Mouse (Mus musculus) T-helper 2 cell (primary cell): Measurements from ENCODE around the gene Ndufaf4.
"Not testable (repeated sequence)": the region's sequence is repeated elsewhere in the genome, so short reads cannot be mapped to it uniquely, and the experiment has no call there.

Source experiments
- in situ Hi-C: fragments of 300-600 bp; cut with MboI, MseI; formaldehyde crosslinking; loops from one replicate; pipeline ENCODE4 v1.15.1; 2025; ENCODE audit warnings: high pct_unique_total_duplicates

Ndufaf4 gene

GRCm38 (mm10) chr4:24897851-24898515, at the start of gene Ndufaf4:
TSS of gene Ndufaf4 (plus strand) at chr4:24898083.
- in situ Hi-C loops = loop anchor here (10.0 kb wide), 2 partner anchors 173 to 293 kb away; no protein-coding TSS in a partner anchor

- in situ Hi-C loops = no loop called here
Observed at GRCm38 (mm10) chr4:24850401-24851325, 47.2 kb upstream of the Ndufaf4 start, which contains the start of gene Klhl32. TSS of gene Klhl32 (minus strand) at chr4:24851124.

GRCm38 (mm10) chr4:24865691-24866090, 32.2 kb upstream of the Ndufaf4 start:
- in situ Hi-C loops = no loop called here

GRCm38 (mm10) chr4:24869230-24869629, 28.7 kb upstream of the Ndufaf4 start:
- in situ Hi-C loops = no loop called here

- in situ Hi-C loops = not testable (repeated sequence)
Observed at GRCm38 (mm10) chr4:24889386-24889785, 8.5 kb upstream of the Ndufaf4 start.

- in situ Hi-C loops = loop anchor here (10.0 kb wide), 2 partner anchors 167 to 287 kb away; no protein-coding TSS in a partner anchor
Observed at GRCm38 (mm10) chr4:24892293-24892692, 5.6 kb upstream of the Ndufaf4 start.

GRCm38 (mm10) chr4:24894625-24895024, 3.3 kb upstream of the Ndufaf4 start:
- in situ Hi-C loops = loop anchor here (10.0 kb wide), 2 partner anchors 170 to 290 kb away; no protein-coding TSS in a partner anchor

GRCm38 (mm10) chr4:24896829-24897228, 1.1 kb upstream of the Ndufaf4 start:
- in situ Hi-C loops = loop anchor here (10.0 kb wide), 2 partner anchors 172 to 292 kb away; no protein-coding TSS in a partner anchor

GRCm38 (mm10) chr4:24897351-24897750, 532 bp upstream of the Ndufaf4 start:
- in situ Hi-C loops = loop anchor here (10.0 kb wide), 2 partner anchors 173 to 293 kb away; no protein-coding TSS in a partner anchor

- in situ Hi-C loops = loop anchor here (10.0 kb wide), 2 partner anchors 174 to 294 kb away; no protein-coding TSS in a partner anchor
Observed at GRCm38 (mm10) chr4:24898636-24899035, 753 bp downstream of the Ndufaf4 start.

- in situ Hi-C loops = loop anchor here (10.0 kb wide), 2 partner anchors 174 to 294 kb away; no protein-coding TSS in a partner anchor
Observed at GRCm38 (mm10) chr4:24899146-24899545, 1.3 kb downstream of the Ndufaf4 start.

GRCm38 (mm10) chr4:24907745-24908144, 9.9 kb downstream of the Ndufaf4 start:
- in situ Hi-C loops = loop anchor here (25.0 kb wide), 2 partner anchors 380 to 1630 kb away; partner anchors contain the start of gene Ufl1

- in situ Hi-C loops = loop anchor here (25.0 kb wide), 2 partner anchors 372 to 1622 kb away; partner anchors contain the start of gene Ufl1
Observed at GRCm38 (mm10) chr4:24915631-24916030, 17.7 kb downstream of the Ndufaf4 start.

GRCm38 (mm10) chr4:24920006-24920577, 22.2 kb downstream of the Ndufaf4 start:
- in situ Hi-C loops = loop anchor here (25.0 kb wide), 2 partner anchors 367 to 1617 kb away; partner anchors contain the start of gene Ufl1

GRCm38 (mm10) chr4:24924726-24925125, 26.8 kb downstream of the Ndufaf4 start:
- in situ Hi-C loops = loop anchor here (25.0 kb wide), 2 partner anchors 363 to 1613 kb away; partner anchors contain the start of gene Ufl1

GRCm38 (mm10) chr4:24928260-24928780, 30.4 kb downstream of the Ndufaf4 start:
- in situ Hi-C loops = no loop called here

GRCm38 (mm10) chr4:24928926-24929325, 31.0 kb downstream of the Ndufaf4 start:
- in situ Hi-C loops = no loop called here

GRCm38 (mm10) chr4:24942728-24943424, 45.0 kb downstream of the Ndufaf4 start:
- in situ Hi-C loops = no loop called here
